Mouse (Mus musculus) kidney, adult 11 months (tissue): Measurements from ENCODE around the gene Med8.

ENCODE experiments used
- DNase-seq: peaks from one replicate; pipeline ENCODE4 v3.0.0; 2022

Gene Med8

DNA sequence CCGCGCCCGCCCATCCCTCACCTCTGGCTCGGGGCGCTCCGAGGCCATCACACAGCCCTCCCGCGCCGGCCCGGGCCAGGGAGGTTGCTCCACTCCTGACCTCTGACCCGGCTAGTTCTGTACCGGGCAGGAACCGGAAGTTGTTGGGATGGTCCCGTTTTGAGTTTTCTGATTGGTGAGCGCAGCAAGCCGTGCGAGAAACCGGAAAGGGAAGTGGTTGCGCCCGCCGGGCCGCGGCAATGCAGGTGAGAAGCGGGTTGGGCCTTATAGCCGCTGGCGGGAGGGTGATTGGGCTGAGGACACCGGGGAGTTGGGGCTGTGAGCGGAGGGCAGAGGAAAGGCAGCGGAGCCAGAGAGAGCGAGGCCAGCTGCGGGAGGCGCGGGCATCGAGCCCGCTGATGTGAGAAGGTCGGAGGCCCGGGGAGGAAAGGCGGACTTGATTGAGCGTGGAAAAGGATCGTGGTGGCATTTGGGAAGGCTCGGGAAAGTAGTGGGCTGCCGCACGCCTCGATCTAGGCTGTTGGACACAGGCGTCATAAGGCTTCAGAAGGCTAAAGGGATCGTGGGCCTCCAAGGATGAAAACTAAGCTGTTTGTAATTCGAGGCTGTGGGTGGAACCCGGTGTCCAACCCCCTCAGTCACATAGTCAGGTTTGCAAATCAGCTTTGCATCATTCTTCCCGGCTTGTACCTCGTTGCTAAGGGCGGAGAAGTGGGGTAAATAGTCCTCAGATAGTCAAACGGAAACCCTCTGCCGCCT, at the start of gene Med8, which contains the start of gene Szt2:
TSS of gene Med8 (plus strand) at position 196 of the 759 bp plus-strand sequence.
TSS of gene Szt2 (minus strand) at position 132 of the 759 bp plus-strand sequence.
- peak; percentile 92 for DNase-seq

DNA sequence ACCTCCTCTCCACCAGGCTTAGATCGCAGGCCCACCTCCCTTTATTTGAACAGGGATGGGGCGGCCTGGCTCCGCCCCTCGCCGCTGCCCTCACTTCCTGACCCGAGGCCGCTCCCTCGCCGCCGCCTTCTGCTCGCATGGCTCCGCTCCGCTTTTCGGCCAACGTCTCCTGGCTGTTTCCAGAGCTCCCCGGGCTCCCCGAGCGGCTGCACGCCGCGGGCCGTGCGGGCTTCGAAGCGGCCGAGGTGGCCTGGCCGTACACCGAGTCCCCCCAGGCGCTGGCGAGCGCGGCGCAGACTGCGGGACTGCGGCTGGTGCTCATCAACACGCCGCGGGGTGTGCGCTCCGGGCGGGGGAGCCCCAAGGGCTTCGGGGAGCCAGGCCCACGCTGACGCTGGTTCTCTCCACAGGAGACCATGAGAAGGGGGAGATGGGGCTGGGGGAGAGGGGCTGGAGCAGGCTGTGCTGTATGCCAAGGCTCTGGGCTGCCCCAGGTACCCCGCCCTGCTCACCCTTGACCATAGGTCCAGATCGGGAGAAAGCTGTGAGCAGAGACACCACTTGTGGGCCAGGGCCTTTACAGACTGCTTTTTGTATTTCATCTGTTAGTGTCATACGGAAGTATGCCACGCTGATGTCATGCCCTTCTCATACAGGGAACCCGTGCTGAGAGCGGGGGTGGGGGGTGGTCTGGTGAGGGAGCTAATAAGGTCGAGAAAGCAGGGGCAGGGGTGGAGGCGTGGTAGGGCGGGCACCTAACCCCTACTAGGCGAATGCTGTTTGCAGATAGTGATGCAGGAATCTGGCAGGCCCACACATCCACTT, 49.0 kb upstream of the Med8 start:
- peak; percentile 81 for DNase-seq

DNA sequence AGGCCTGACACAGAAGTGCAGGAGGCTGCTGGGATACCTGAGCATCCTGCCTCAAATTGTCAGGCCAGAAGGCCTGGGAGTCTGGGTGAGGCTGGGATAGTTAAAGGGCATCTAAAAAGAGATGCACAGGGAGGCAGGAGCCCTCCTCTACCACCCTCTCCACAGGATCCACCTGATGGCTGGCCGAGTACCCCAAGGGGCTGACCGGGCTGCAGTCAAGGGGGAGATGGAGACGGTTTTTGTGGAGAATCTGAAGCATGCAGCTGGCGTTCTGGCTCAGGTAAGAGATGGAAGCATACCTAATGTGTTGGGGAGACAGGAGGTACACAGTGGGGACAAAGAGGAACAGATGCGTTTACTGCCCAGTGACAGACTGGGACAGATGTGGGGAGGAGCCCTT, 47.7 kb upstream of the Med8 start:
- no peak for DNase-seq

DNA sequence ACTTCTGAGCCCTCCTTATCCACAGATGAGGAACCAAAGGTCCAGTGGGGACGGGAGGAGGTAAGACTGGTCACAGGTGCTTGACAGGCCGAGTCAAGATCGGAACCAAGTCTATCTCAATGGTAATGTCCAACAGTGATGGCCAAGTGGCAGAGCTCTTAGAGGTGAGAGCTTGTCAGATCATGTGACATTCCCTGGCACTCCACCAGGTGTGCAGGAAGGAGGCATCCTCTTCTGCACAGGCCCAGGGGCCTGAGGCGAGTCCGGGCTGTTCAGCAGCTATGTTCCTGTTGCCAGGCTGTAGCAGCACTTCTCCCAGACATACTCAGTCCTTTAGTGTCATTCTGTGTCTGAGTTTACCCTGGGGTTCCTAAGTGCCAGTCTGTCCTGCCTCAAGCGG, 46.3 kb upstream of the Med8 start:
- DNase-seq: peak; percentile 47

DNA sequence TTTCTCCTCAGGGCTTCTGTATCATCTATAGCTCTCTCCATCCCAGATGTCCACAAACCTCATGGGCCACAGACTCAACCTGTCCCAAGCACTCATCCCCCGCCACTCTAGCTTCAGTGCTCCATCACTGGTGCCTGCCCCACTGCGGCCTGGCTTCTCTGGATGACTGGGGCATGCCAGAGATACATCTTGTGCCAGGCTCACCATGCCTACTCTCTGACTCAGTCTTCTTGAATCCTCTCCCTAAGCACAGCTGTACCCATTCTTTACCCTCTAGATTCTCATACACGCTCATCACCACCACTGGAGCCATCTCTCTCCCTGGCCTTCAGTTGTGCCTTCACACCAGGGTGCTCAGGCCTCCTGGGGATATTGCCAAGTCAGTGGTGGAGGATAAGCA, 45.2 kb upstream of the Med8 start:
- DNase-seq: no peak

DNA sequence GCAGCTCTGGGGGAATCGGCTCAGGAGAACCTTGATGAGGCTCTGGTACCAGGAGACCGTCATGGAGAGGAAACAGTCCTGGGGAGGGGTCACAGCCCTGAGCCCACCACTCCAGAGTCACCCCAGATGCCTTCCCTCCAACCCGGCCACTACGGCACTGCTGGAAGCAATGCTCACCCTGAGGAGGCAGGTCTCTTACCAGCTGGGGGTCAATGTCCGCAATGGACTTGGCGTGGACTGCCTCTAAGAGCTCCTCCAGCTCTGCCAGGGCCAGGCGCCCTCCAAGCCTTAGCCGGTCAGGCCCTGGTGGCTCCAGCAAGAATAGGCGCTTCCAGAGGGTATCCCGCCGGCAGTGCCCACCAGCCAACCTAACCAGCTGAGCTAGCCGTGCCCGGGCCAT, 44.5 kb upstream of the Med8 start:
- DNase-seq: peak; percentile 82

DNA sequence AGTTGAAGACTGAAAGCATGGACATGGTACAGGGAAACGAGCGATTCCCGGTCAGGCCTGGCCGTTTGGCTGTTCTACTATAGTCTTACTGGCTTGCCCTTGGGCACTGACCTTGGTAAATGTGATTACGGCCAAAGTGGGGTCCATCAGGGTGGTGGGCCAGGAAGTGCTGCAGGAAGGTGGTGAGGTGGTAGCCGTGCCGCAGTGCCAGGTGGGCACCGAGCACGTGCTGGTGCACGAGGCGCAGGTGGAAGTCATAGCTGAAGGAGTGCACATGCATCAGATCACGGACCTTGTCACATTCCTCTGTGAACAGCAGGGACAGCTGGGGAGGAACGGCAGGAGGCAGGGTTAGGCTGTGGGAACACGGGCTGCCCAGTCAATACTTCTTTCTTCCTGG, 43.1 kb upstream of the Med8 start:
- DNase-seq: no peak

DNA sequence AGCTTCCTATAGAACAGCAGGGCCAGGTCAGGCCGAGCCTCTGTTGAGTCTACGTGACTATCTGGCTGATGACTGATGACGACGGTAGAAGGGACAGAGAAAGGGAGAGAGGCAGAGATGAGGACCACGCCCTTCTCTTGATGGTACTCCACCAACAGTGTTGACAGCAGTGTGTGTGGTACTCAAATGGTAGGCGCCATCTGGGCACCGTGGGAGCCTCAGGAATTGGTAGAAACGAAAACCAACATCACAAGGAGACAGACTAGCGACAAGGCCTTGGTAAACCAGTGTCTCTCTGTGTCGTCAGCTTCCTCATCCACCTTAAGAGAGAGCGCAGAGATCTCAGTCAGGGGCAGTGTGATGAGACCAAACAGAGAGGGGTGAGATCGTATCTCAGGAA, 41.6 kb upstream of the Med8 start:
- no peak for DNase-seq

DNA sequence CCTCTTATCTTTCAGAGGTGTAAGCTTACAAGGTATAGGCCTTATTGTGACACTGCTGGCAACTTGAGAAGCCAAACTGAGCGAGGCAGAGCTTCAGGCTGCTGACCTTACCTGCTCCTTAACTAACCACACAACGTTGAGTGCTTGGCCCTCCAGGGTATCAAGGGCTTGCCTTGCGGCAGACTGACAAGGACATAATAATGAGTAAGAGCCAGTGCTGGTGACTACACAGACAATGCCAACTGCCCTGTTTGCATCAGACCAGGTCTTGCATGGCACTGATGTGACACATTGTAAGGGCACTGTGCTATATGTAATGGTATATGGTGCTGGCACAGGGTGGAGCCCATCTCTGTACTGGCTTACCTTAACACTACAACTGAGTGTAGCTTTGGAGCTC, 40.5 kb upstream of the Med8 start:
- DNase-seq: no peak

DNA sequence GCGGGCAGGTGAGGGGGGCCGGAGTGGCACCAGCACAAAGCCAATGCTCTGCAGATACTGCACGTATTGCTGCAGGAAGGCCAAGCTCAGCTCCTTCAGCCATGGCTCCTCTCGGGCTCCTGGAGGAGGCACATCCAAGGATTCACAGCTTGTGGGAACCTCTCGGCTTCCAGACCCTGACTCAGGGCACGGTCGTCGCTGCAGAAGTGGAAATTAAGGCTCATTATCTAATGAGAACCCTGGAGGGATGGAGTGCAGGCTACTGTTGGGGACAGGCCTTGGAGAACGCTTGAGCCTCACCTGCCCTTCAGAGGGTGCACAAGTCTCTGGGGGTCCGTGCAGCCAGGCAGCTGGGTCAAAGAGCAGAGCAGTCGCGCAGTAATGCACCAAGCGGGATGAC, 37.3 kb upstream of the Med8 start:
- no peak for DNase-seq

DNA sequence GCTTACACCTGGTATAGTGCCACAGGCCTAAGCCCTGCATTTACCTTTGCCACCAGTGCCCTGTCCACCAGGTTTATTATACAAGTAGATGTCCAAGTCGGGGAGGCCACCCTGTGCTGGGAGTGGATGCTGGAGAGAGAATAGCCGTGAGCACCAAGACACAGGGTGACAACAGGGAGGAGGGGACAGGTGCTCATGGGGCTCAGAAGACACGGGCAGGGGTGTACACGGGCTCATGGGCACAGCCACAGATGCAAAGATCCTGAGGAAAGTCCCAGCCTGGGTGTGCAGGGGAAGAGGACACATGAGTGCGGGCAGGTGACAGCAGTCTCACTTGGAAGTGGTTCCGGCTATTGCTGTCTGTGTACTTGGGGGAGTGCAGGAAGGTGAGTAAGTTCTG, 33.1 kb upstream of the Med8 start:
- DNase-seq: no peak

DNA sequence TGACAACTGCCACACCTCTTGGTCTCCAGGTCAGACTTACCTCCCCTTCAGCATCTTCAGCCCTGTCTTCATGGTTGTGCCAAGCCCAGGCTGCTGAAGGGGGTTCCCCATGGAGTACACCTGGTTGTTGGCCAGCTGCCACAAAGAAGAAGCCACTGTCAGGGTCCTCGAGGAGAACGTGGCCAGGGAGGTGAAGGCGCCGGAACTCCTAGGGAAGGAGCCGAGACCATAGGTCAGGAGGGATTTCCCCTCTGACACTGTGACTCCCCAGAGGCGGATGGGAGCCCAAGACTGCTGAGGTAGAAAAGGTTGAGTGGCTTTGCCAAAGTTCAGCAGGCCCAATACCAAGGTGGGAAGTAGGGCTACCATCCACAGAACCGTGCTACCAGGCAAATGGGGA, 25.9 kb upstream of the Med8 start:
- no peak for DNase-seq

DNA sequence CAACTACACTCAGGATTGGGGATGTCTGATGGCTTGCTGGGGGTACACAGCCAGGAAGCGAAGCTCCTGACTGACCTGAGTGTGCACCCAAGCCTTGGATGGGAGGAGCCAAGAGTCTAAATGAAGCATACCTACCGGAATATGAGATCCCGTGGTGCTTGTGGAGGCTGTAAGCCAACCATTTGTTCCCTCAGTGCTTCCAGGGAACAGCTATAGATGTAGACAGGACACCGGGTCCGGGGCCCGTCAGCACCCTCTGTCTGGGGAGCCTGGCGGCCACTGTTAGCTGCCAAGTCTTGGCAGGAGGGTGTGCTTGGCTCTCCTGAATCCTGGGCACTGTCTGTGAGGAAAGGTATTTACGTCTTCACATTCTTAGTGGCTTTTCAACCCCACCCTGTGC, 21.8 kb upstream of the Med8 start:
- no peak for DNase-seq

DNA sequence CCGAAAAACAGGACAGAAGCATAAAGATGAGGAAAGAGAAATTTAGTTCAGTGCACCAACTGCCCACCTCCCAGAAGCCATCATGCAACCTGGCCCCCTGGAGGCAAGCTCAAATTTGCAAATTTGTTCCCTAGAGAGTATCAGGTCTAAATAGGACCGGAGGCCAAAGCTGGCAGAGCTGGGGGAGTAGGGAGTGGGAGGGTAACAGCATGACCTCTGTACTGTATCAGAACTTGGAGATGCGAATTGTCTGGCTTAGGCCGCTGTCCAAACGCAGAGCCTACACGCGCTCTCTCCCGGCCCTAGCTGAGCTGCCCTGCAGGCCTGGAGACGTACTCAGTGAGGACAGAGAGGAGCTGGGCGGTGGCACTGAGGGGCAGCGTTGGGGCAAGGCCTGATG, 19.0 kb upstream of the Med8 start:
- no peak for DNase-seq

DNA sequence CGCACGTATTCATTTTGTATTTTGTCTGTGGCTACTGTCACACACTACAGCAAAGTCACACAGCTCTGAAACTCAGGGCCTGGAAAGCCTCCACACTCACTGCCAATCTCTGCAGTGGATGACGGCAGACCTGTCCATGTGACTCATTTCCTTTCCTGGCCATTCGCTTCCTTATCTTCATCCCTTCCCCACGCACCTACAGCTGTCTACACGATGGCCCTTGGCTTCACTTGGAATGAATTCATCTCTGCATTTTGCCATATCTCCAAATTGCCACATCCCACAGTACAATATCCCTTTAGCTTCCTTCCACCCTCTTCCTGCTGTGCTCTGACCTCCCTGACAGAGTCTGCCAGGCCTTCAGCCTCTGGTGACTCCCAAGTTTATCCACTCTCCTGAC, 14.6 kb upstream of the Med8 start:
- DNase-seq: no peak

DNA sequence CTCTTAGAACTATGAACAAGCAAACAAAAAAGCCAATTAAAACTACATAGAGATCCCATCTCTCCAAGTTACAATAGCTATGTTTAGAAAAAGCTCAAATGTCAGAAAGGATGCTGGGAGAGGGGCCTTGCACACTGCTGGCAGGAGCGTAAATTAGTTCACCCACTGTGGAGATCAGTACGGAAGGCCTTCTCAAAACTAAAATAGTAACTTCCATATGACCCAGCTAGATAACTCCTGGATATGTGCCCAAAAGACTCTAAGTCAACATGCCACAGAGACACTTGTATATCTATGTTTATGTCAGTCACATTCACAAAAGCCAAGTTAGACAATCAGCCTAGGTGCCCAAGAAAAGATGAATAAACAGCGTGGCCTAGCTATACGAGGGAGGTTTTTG, 13.8 kb upstream of the Med8 start:
- no peak for DNase-seq

DNA sequence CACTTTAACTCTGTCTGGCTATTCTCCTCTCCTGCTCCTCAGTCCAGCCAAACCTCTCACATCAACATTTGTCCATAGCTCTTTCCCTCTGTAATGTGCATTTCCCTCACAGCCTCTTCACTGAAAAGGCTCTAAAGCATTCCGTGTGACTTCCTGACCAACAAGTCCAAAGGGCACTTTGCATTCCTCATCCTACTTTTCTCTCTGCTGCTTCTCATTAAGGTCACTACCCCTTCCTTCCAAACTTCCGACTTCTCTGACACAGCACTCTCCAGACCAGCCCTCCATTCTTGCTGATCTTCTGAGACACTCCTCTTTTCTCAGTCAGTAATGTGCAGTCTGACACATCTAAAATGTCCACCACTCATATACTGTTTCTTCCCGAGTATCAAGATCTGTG, 12.7 kb upstream of the Med8 start:
- peak; percentile 17 for DNase-seq

DNA sequence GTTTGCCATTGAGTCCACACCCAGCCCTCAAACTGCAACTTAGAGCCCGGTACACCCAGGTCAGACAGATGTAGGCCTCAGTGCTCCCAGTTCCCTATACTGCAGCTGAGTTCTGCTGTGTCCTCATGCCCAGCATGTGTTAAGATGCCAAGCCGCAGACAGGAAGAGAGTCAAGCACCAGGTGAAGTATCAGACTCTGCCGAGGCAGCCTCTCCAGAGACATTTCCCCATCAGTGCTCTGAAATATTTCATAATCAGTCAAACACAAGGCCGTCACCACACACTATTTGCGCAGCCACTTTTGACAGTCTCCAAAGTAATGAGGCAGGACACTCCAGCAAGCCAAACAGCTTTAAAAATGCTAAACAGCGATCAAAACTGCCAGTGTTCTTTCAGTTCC, 10.7 kb upstream of the Med8 start:
- DNase-seq: no peak

DNA sequence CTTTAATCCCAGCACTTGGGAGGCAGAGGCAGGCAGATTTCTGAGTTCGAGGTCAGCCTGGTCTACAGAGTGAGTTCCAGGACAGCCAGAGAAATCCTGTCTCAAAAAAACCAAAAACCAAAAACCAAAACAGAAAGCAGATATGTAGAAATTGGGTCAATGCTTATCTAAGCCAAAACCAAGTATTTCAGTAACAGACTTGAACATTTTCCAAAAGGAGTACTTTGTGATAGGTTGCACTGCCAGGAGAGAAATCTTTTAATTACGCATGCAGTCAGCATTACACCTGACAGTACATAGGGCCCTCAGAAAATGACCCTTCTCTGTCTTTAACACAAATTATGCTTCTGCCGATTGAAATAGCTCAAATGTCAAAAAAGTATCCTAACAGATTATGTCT, 7.7 kb upstream of the Med8 start:
- no peak for DNase-seq

DNA sequence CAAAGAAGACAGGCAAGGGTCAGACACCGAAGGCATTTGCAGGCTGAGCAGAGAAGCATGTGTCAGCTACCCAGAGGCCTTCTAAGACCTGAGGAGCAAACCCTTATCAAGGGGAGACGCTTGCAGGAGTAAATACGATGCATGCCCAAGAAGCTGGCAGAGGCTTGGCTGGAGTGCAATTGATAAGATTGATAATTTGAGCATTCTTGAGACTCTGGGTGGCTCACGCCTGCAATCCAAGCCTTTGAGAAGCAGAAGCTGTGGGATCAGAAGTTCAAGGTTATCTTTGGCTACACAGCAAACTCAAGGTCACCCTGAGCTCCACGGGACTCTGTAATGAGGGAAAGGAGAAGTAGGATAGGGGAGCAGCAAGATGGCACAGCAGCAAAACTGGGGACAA, 7.2 kb upstream of the Med8 start:
- no peak for DNase-seq

DNA sequence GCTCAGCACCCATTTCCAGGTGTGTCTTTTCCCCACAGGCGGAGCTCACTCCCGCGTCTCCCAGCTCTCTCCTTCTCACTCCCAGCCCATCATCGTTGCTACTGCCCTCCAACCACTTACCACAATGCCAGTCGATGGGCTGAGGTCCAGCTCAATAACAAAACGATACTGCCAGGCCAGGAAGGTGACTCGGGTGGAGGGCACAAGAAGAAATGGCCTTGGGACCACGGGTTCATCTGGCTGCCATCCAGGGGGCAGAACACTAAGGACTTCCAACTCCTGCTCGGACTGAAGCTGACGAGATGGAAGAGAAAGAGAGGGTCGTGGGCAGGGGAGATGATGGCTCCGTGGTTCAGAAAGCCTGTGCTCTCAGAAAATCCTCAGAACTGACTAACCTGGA, 6.4 kb upstream of the Med8 start:
- no peak for DNase-seq

DNA sequence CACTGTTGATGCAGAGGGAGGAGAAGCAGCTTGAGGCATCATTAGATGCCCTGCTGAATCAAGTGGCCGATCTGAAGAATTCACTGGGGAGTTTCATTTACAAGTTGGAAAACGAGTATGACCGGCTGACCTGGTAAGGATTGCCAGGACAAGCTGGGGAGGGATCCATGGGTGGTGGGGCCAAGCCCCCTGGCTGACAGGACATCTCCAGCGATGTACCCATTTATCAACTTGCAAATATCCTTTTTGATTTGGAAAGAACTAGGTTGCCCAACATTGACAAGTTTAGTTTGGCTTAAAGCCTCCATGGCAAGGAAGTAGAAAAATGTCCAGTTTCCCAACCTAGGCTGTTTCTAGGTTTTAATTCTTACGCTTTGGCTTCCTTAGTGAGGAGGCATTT, 1.7 kb downstream of the Med8 start:
- no peak for DNase-seq

DNA sequence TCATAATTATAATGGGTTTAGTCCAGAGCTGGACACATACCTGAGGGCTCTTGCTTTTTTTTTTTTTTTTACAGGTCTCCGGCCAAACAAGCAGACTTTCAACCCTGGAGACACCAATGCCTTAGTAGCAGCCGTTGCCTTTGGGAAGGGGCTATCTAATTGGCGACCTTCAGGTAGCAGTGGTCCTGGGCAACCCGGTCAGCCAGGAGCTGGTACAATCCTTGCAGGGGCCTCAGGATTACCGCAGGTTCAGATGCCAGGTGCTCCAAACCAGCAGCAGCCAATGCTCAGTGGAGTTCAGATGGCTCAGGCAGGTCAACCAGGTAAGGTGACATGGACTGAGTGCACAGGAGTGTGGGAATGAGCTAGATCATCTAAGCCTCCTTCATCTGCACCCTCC, 4.4 kb downstream of the Med8 start:
- no peak for DNase-seq

DNA sequence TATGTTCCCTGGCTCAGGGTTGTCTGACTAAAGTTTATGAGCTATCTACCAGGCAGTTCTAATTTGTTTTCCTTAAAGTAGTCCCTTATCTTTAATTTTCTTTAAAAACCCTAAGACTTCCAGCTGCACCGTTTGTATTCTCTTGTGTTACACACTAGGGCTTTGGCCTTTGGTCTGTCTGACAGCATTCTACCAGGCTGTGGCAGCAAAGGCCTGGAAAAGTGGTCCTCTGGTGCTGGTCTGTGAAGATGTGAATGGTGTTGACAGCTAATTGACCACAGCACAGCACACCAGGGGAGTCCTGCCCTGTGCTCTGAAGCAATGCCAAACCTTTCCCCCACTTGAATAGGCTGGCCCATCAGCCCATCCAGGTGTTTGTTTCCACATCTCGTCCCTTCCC, 6.6 kb downstream of the Med8 start:
- no peak for DNase-seq

DNA sequence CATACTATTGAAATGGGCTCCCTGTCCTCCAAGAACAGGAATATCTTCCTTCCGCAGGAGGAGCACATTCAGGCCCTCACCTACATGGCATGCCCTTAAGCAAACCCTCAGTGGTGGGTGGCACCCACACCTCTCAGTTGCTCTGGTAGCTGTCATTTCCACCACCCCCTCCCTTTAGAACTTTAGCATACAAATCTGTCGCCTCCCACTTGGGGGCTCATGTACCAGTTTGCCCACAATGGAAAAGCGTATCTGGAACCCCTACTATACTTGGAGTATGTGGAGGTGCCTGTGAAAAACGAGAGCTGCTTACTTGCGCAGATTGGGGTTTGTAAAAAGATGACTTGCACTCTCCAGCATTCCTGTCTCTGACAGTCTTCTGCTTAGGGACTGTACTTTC, 7.2 kb downstream of the Med8 start:
- DNase-seq: no peak
